Mouse (Mus musculus) urinary bladder, adult 18-20 months (tissue): ENCODE measurements around the gene Gm48552.
A peak's percentile ranks its signal among the peaks of the same experiment; 100 is the strongest.

Experiments
- DNase-seq, 2 experiments: peaks; one replicate each; pipeline ENCODE4 v3.0.0; 2022; ENCODE audit warnings: low spot score in 2 of 2, mixed read lengths in 2 of 2

Gene Gm48552

GRCm38 (mm10) chr10:81431526-81432168, 42.8 kb downstream of the Gm48552 start:
- DNase-seq, result no peak

- no peak for DNase-seq
These were observed 43.5 kb downstream of the Gm48552 start for GRCm38 (mm10) chr10:81432169-81432867.

- peak in 1 of 2 experiments; percentile 89 for DNase-seq
These were observed 44.1 kb downstream of the Gm48552 start for GRCm38 (mm10) chr10:81432868-81433262.

GRCm38 (mm10) chr10:81433541-81434289, 44.9 kb downstream of the Gm48552 start:
- DNase-seq, result peak in 1 of 2 experiments; percentile 25

- no peak for DNase-seq
These were observed 45.8 kb downstream of the Gm48552 start for GRCm38 (mm10) chr10:81434361-81435263.

GRCm38 (mm10) chr10:81435436-81435835, 46.6 kb downstream of the Gm48552 start:
- peak in 1 of 2 experiments; percentile 25 for DNase-seq
